Mouse (Mus musculus) megakaryocyte, embryonic 14.5 days (primary cell): Measurements from ENCODE around the gene Isoc2a.

Experiments used
- FLI1 ChIP-seq: IDR thresholded peaks from 2 replicates; pipeline ENCODE4 v1.6.1; 2012; ENCODE audit warnings: low read length, inconsistent platforms, mixed read lengths
- GATA1 ChIP-seq: IDR thresholded peaks from 3 replicates; pipeline ENCODE4 v1.6.1; 2012; ENCODE audit warnings: mixed read lengths, low read length, inconsistent platforms, borderline replicate concordance

- no peak for TF ChIP-seq GATA1
- no peak for TF ChIP-seq FLI1
These were observed 44.2 kb downstream of the Isoc2a start for GRCm38 (mm10) chr7:4920976-4921823.
